12 mouse cellular contexts compared by ENCODE assay signal in the genomic region with DNA sequence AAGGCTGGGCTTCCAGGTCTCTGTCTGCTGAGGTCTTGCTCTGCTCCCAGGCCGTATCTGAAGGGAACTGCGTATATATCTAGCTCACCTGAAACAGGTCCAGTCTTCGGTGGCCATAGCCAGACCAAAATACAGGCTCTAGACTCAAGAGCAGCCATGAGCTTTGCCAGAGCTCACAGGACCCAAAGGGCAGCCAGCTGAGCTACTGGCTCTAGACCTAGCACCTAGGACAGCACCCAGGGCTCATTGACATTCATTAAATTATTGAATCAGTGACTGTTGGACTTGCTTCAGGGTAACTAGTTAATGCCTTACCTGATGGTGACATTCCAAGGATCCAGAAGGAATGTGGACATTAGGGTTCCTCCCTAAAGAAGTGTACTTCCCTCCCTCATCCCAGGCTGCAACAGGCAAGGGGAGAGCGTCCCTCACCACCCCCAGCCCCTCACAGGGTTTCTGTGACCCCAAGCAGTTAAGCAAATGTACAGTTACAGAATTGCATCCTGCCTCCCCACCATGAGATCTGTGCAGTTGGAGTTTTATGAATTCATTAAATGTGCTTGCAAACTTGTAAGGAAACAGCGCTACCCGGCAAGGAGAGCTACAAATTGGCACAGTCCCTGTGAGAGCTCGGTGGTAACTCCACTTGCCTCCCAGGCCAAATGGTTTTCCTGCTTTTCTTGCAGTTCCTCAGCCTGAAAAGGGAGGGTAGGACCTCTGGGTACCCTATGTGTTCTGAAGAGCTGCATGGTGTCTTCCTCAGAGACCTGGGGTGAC. TPM values are rescaled to one million over a fixed set of nuclear protein-coding genes. Genes with fewer than 3 reads are reported as not detected.
DNase-seq lines count a peak whose midpoint lies in the region; ATAC-seq and TF ChIP-seq lines count a peak whose summit lies in the region.
"Had no signal": no experiment of that assay in that cellular context is flagged by ENCODE, and none has a peak within 500 bp of the region (broad histone marks: within the 10 kb centered on the region; RNA-seq: fewer than 3 reads in every experiment).

No protein-coding gene starts in this region.

- peak overlapping the region; percentile 90 for H3K27ac ChIP-seq in forebrain, embryonic 12.5 days
- H3K27ac ChIP-seq in kidney, adult 2 months (ENCODE audit: insufficient read depth, low read depth, low read length): peak overlapping the region; percentile 49; the same call in 1 of the 2 replicates
- H3K27ac ChIP-seq in midbrain, embryonic 11.5 days (ENCODE audit: low read depth, low read length): peak overlapping the region; percentile 93
- H3K27ac ChIP-seq: limb, embryonic 15.5 days had no signal

- no peak for TF ChIP-seq POLR2A in kidney, adult 2 months (IDR thresholded peaks at IDR 0.05; ENCODE audit: low read depth, low read length)

- ATAC-seq in forebrain, embryonic 12.5 days (ENCODE audit: low FRiP score): no peak
- no peak for ATAC-seq in midbrain, embryonic 11.5 days (ENCODE audit: low FRiP score)
- no peak for ATAC-seq in cerebellum, adult (ENCODE audit: insufficient number of reproducible peaks, low FRiP score, low TSS enrichment)

- no peak overlapping the region for H3K4me2 ChIP-seq in forebrain, embryonic 12.5 days
- no peak overlapping the region for H3K4me2 ChIP-seq in midbrain, embryonic 11.5 days
- H3K4me2 ChIP-seq: limb, embryonic 15.5 days had no signal

- peaks cover 34% of the 10 kb centered on the region for H3K4me1 ChIP-seq in forebrain, embryonic 12.5 days
- peaks cover 10% of the 10 kb centered on the region; the same call in 1 of the 2 replicates for H3K4me1 ChIP-seq in kidney, adult 2 months (ENCODE audit: control insufficient read depth, insufficient read depth, low read length)
- peaks cover 27% of the 10 kb centered on the region for H3K4me1 ChIP-seq in midbrain, embryonic 11.5 days (ENCODE audit: control insufficient read depth, insufficient read depth, low read length)

- no peaks in the 10 kb centered on the region for H3K27me3 ChIP-seq in forebrain, embryonic 12.5 days
- H3K27me3 ChIP-seq in kidney, adult 2 months (replicated peaks; ENCODE audit: control insufficient read depth, insufficient read depth, low read length): no peaks in the 10 kb centered on the region
- H3K27me3 ChIP-seq in midbrain, embryonic 11.5 days (ENCODE audit: control insufficient read depth, insufficient read depth, low read length): no peaks in the 10 kb centered on the region
- H3K27me3 ChIP-seq: limb, embryonic 15.5 days had no signal

- DNase-seq in R1 (ENCODE audit: low read depth, low spot score): peak; percentile 32
- DNase-seq in kidney, adult 2 months: peak; percentile 91
- peak; percentile 74 for DNase-seq in midbrain, embryonic 11.5 days (ENCODE audit: low spot score, missing footprints)
- no peak for DNase-seq in layer of hippocampus, postnatal 10 days (ENCODE audit: low spot score in 2 of 2)
- no peak for DNase-seq in cerebellum, adult 9-11 months
- no peak for DNase-seq in layer of hippocampus, adult 9-11 months
- DNase-seq: adrenal gland, adult 2 months; cerebellum, postnatal 10 days; gastrocnemius, postnatal 25 days had no signal

- H3K4me3 ChIP-seq in forebrain, embryonic 12.5 days (replicated peaks): no peak overlapping the region
- H3K4me3 ChIP-seq in kidney, adult 2 months (ENCODE audit: insufficient read depth, low read depth, low read length): no peak overlapping the region
- no peak overlapping the region for H3K4me3 ChIP-seq in midbrain, embryonic 11.5 days (ENCODE audit: low read depth, low read length)
- H3K4me3 ChIP-seq: limb, embryonic 15.5 days had no signal

- WGBS in forebrain, embryonic 12.5 days: 75% methylated on average over 7 of the region's 7 CpGs
- WGBS in kidney, adult 2 months: 34% methylated on average over 7 of the region's 7 CpGs
- WGBS in midbrain, embryonic 11.5 days: 75% methylated on average over 7 of the region's 7 CpGs

- no peak for TF ChIP-seq CTCF in kidney, adult 2 months (conservative IDR thresholded peaks at IDR 0.05; ENCODE audit: insufficient read depth, insufficient read length, low read depth, low read length)

- no peaks in the 10 kb centered on the region for H3K9me3 ChIP-seq in forebrain, embryonic 12.5 days
- H3K9me3 ChIP-seq in midbrain, embryonic 11.5 days (ENCODE audit: control insufficient read depth, low read length): no peaks in the 10 kb centered on the region
- H3K9me3 ChIP-seq: limb, embryonic 15.5 days had no signal

- 0 out of 2 replicates have a peak overlapping the region, but pooled peaks have one; percentile 4 for H3K9ac ChIP-seq in forebrain, embryonic 12.5 days
- peak overlapping the region; percentile 54; the same call in 1 of the 2 replicates for H3K9ac ChIP-seq in midbrain, embryonic 11.5 days (ENCODE audit: low read length)
- H3K9ac ChIP-seq: limb, embryonic 15.5 days had no signal

- H3K36me3 ChIP-seq in forebrain, embryonic 12.5 days (replicated peaks): no peaks in the 10 kb centered on the region
- H3K36me3 ChIP-seq in kidney, adult 2 months (ENCODE audit: control insufficient read depth, insufficient read depth, low read length): no peaks in the 10 kb centered on the region
- no peaks in the 10 kb centered on the region for H3K36me3 ChIP-seq in midbrain, embryonic 11.5 days (ENCODE audit: control insufficient read depth, insufficient read depth, low read length)
- H3K36me3 ChIP-seq: limb, embryonic 15.5 days had no signal

RNA-seq across cellular contexts. Expression of gene Chchd6, which starts 19.3 kb away (rescaled TPM):
- 87.3 and 88.5 TPM in 2 replicates for polyA plus RNA-seq in forebrain, embryonic 12.5 days (2016; fragmentation: Nextera tagmentation; extraction: Ambion mirVana)
- polyA plus RNA-seq in kidney, adult 2 months (2012; rRNA removed): 86.5 and 103 TPM in 2 replicates
- polyA plus RNA-seq in midbrain, embryonic 11.5 days (2014; fragmentation: Nextera tagmentation; extraction: Ambion mirVana): 97.4 and 103 TPM in 2 replicates
- 10 to 100 TPM; 73.8 to 89.8 TPM for total RNA-seq in layer of hippocampus, postnatal 10 days (2021)

RNA-seq across cellular contexts. Expression of gene Txnrd3, which starts 29.0 kb away (rescaled TPM):
- polyA plus RNA-seq in forebrain, embryonic 12.5 days (2016; fragmentation: Nextera tagmentation; extraction: Ambion mirVana): 9.1 and 10.2 TPM in 2 replicates
- polyA plus RNA-seq in kidney, adult 2 months (2012; rRNA removed): 16.9 and 18.7 TPM in 2 replicates
- 14.3 and 15.6 TPM in 2 replicates for polyA plus RNA-seq in midbrain, embryonic 11.5 days (2014; fragmentation: Nextera tagmentation; extraction: Ambion mirVana)
- total RNA-seq in layer of hippocampus, postnatal 10 days (2021): 1 to 10 TPM; 8.0 to 8.9 TPM

Comparison
In these comparisons a context has a peak if more than half of its experiments do, and no peak if none do; other contexts are left out.
1. DNase-seq: peak in R1 (single experiment), kidney, adult 2 months (single experiment) and midbrain, embryonic 11.5 days (single experiment); none in layer of hippocampus, postnatal 10 days (0 of 2), cerebellum, adult 9-11 months (single experiment) and layer of hippocampus, adult 9-11 months (single experiment).
2. Peak in every context shown above with its lines, with median percentiles within 50 percentile points of each other: H3K27ac ChIP-seq.